Mouse (Mus musculus) lung, postnatal 0 days (tissue): ENCODE measurements around the gene Rpl34. TPM values are rescaled to one million over a fixed set of nuclear protein-coding genes. Genes with fewer than 3 reads are reported as not detected.
A peak's percentile ranks its signal among the peaks of the same experiment; 100 is the strongest.

Source experiments
- ATAC-seq: fragments of 200-750 bp; cut with Nextera tagmentation; 2 replicates; pipeline ENCODE4 v1.8.0; 2017; ENCODE audit warnings: moderate library complexity
- DNase-seq: peaks from one replicate; pipeline ENCODE4 v3.0.0-alpha.2; 2016; ENCODE audit warnings: low spot score
- H3K27ac ChIP-seq: fragments of 300-500 bp; sonication (generic); 2 replicates; pipeline ENCODE4 v1.5.1; 2014; ENCODE audit warnings: antibody characterized with exemption, mild to moderate bottlenecking, low read length, mixed read lengths
- H3K27me3 ChIP-seq: fragments of 300-500 bp; sonication (generic); replicated peaks from 2 replicates; pipeline ENCODE4 v1.6.1; 2014; ENCODE audit warnings: low read length, mixed read lengths; ENCODE audit not compliant: insufficient read depth
- H3K36me3 ChIP-seq: fragments of 300-500 bp; sonication (generic); 2 replicates; pipeline ENCODE4 v1.6.1; 2014; ENCODE audit warnings: low read length, mixed read lengths; ENCODE audit not compliant: insufficient read depth
- H3K4me1 ChIP-seq: fragments of 300-500 bp; sonication (generic); 2 replicates; pipeline ENCODE4 v1.6.1; 2014; ENCODE audit warnings: antibody characterized with exemption, low read depth, low read length, mixed read lengths; ENCODE audit not compliant: insufficient read depth
- H3K4me2 ChIP-seq: fragments of 300-500 bp; sonication (generic); replicated peaks from 2 replicates; pipeline ENCODE4 v1.6.1; 2014; ENCODE audit warnings: low read depth, mild to moderate bottlenecking, low read length, moderate library complexity, mixed read lengths
- H3K4me3 ChIP-seq: fragments of 300-500 bp; sonication (generic); 2 replicates; pipeline ENCODE4 v1.5.1; 2014; ENCODE audit warnings: low read depth, low read length
- H3K9ac ChIP-seq: fragments of 300-500 bp; sonication (generic); replicated peaks from 2 replicates; pipeline ENCODE4 v1.6.1; 2014; ENCODE audit warnings: low read depth, mild to moderate bottlenecking
- H3K9me3 ChIP-seq: fragments of 300-500 bp; sonication (generic); 2 replicates; pipeline ENCODE4 v1.6.1; 2016; ENCODE audit warnings: low read length, mixed read lengths
- CTCF ChIP-seq: IDR thresholded peaks from 2 replicates; pipeline ENCODE4 v1.5.1; 2016; ENCODE audit warnings: antibody characterized with exemption, mild to moderate bottlenecking
- EP300 ChIP-seq: IDR thresholded peaks from 2 replicates; pipeline ENCODE4 v1.6.1; 2016; ENCODE audit warnings: antibody characterized with exemption, mild to moderate bottlenecking, control low read depth
- WGBS: fragments of 180-500 bp; shearing (Covaris S2); extraction: QIAGEN DNeasy Blood & Tissue Kit; methylation state at CpG from one replicate; pipeline ENCODE4 v1.1.7; 2014; 5-methylcytosine and 5-hydroxymethylcytosine counted together
- polyA plus RNA-seq: library from polyadenylated mRNA; unstranded; fragments of >200 nt; fragmentation: Nextera tagmentation; extraction: Ambion mirVana; gene quantifications from 2 replicates; pipeline ENCODE4 v1.2.1, GENCODE M21; 2015

The Rpl34 gene
- polyA plus RNA-seq, 1 experiment from 2014 or later, result 839 TPM

DNA sequence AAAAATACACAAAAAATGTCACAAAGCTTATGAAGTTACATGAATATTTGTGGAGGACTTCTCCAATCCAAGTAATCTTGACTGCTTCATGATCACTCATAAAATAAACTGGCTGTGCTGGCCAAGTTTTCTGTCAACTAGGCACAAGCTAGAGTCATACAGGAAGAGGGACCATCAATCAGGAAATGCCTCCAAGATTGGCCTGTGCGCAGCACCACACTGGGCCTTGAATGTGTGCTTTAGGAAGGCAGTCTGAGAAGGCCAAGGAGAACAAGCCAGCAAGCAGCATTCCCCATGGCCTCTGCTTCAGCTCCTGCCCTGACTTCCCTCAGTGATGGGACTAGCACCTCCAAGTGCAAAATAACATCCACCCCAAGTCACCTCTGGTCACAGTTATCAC lies 3.2 kb downstream of the Rpl34 start:
- WGBS, result 63% methylated on average over 1 of the region's 1 CpGs
- DNase-seq (no peak), ATAC-seq (no peak)
- H3K4me1 ChIP-seq, result no peaks in the 10 kb centered on the region
- no peaks in the 10 kb centered on the region for H3K9me3 ChIP-seq
- no peak overlapping the region for H3K27ac ChIP-seq
- no peak overlapping the region for H3K9ac ChIP-seq
- no peak overlapping the region for H3K4me2 ChIP-seq
- no peak overlapping the region for H3K4me3 ChIP-seq
- no peaks in the 10 kb centered on the region for H3K27me3 ChIP-seq
- TF ChIP-seq CTCF, result no peak
- TF ChIP-seq EP300, result no peak
- peaks cover 14% of the 10 kb centered on the region for H3K36me3 ChIP-seq

DNA sequence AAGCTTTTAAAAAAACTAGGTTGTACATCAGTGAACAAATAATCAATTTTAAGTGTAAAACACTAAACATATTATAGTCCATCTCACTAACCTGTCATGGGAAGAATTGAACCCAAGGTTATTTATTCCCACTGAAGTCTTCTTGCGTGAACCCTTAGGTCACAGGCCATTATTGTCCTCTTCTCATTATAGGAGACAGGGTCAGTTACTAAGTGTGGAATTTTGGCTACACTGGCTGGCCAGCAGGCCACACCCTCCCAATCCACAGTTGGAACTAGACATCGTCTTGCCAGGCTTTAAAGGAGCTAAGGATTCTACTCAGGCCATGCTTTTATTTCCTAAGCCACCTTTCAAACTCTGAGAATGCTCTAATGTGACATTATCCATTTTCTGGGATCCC lies 4.5 kb downstream of the Rpl34 start:
- Histone ChIP-seq H3K27me3 (no peaks in the 10 kb centered on the region), H3K27ac (no peak overlapping the region), H3K4me3 (no peak overlapping the region), H3K36me3 (peaks cover 14% of the 10 kb centered on the region), H3K9ac (no peak overlapping the region), H3K4me2 (no peak overlapping the region), H3K9me3 (no peaks in the 10 kb centered on the region), H3K4me1 (no peaks in the 10 kb centered on the region)
- no peak for ATAC-seq
- 71% methylated on average over 2 of the region's 2 CpGs for WGBS
- DNase-seq, result no peak
- TF ChIP-seq CTCF (no peak), EP300 (no peak)

DNA sequence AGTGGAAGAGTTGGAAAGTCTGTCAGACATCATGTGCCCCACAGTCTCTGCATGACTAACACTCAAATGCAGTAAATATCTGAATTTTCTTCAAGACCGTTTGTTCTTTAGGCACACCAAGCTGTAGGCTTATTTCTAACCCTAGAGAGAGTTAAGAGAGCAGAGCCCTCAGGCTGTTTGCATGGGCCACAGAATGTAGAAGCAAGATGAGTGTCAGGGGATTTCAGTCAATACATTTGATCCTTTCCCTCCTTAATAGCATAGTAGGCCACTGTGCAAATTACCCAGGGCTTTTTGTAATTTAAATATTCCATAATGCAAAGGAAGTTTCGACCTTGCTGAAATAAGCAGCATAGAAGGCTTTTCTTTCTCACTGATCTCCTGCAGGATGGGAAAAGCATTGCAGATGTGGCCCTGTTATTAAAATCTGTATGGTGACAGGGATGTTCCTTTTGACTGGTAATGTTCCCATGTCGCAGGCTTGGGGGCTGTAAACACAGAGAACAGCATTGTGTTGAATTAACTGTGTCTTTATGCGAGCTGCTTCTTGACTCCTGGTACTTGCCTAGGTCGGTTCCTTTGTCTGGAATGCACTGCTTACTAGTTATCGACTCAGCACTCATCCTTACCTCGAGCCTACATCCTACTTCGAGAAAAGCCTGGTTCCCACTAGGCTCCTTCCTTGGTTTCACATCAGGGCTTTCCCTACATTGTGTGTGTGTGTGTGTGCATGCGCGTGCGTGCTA lies 7.3 kb downstream of the Rpl34 start:
- no peak overlapping the region for H3K9ac ChIP-seq
- no peak for ATAC-seq

DNA sequence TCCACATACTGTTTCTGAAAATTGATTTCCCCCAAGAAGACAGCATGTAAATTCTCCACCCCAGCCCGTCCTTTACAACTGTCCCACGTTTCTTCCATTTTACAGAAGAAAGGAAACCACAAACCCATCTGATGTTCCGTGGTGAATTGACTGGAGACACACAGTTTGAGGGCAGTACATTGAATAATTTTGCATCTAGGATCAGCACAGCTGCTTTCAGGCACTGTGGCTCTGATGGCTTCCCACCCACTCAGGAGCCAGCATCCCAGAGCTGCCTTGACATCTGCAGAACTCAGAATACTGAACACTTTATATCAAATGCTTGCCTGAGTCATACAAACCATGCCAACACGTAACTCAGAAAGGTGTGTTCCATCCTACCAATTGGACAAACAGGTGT lies 10.0 kb downstream of the Rpl34 start:
- TF ChIP-seq CTCF (no peak), EP300 (no peak)
- WGBS, result 80% methylated on average over 4 of the region's 4 CpGs
- DNase-seq, result no peak
- Histone ChIP-seq H3K36me3 (no peaks in the 10 kb centered on the region), H3K4me1 (no peaks in the 10 kb centered on the region), H3K27me3 (no peaks in the 10 kb centered on the region), H3K4me3 (no peak overlapping the region), H3K27ac (no peak overlapping the region), H3K9me3 (no peaks in the 10 kb centered on the region), H3K4me2 (no peak overlapping the region), H3K9ac (no peak overlapping the region)
- ATAC-seq, result no peak

More for the DNA sequence above, 7.3 kb downstream of the Rpl34 start:
- peaks cover 8% of the 10 kb centered on the region for H3K36me3 ChIP-seq
- H3K4me1 ChIP-seq, result no peaks in the 10 kb centered on the region
- no peak overlapping the region for H3K27ac ChIP-seq
- H3K4me2 ChIP-seq, result no peak overlapping the region
- no peaks in the 10 kb centered on the region for H3K27me3 ChIP-seq
- no peak overlapping the region for H3K4me3 ChIP-seq
- 67% methylated on average over 11 of the region's 11 CpGs for WGBS
- H3K9me3 ChIP-seq, result no peaks in the 10 kb centered on the region
- TF ChIP-seq CTCF (no peak), EP300 (no peak)
- DNase-seq, result no peak

DNA sequence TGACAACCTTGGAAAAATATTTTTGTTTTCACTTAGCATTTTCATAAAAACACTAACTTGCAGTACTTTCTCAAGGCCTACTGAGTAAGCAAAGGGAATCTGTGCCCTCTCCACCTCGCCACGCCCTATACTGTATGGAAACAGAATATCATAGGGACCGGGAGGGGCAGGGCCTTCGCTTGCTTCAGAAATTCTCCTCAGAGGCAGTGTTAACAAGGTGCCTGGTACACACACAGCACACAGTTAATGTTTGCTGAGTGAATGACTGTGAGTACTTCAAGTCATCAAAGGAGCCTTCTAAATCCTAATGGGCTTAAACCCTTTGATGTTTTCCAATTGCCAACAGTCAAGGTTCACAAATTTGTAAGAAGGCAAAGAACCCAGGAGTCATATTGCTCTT lies 11.3 kb downstream of the Rpl34 start:
- 59% methylated on average over 4 of the region's 4 CpGs for WGBS

DNA sequence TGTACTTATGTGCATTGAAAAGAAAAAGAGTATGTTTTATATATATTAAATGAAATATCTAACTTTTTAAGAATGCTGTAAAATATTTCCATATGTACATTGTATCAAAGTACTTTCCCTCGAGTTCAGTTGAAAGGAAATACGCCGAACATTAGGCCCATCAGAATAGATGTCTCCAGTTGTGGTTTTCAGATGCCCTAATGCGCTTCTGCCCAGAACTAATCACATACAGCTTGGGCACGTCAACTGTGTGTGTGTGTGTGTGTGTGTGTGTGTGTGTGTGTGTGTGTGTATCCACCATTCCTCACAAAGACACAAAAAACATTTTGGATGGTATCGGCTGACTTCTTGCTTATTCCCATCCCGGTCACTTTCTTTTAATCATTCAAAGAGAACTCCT lies 13.6 kb downstream of the Rpl34 start:
- ATAC-seq, result no peak
- TF ChIP-seq EP300 (no peak), CTCF (no peak)
- H3K4me3 ChIP-seq, result no peak overlapping the region
- H3K4me2 ChIP-seq, result no peak overlapping the region
- DNase-seq, result no peak
- WGBS, result 83% methylated on average over 7 of the region's 7 CpGs
- no peak overlapping the region for H3K27ac ChIP-seq
- no peaks in the 10 kb centered on the region for H3K9me3 ChIP-seq
- H3K27me3 ChIP-seq, result no peaks in the 10 kb centered on the region
- H3K9ac ChIP-seq, result no peak overlapping the region
- no peaks in the 10 kb centered on the region for H3K36me3 ChIP-seq
- H3K4me1 ChIP-seq, result no peaks in the 10 kb centered on the region

More for the DNA sequence above, 11.3 kb downstream of the Rpl34 start:
- no peaks in the 10 kb centered on the region for H3K36me3 ChIP-seq
- TF ChIP-seq EP300 (no peak), CTCF (no peak)
- H3K27ac ChIP-seq, result no peak overlapping the region
- H3K4me3 ChIP-seq, result no peak overlapping the region
- no peaks in the 10 kb centered on the region for H3K9me3 ChIP-seq
- 0 out of 2 replicates have a peak, but pooled peaks have one; percentile 25 for ATAC-seq
- H3K9ac ChIP-seq, result no peak overlapping the region
- DNase-seq, result no peak
- no peaks in the 10 kb centered on the region for H3K27me3 ChIP-seq
- H3K4me1 ChIP-seq, result no peaks in the 10 kb centered on the region
- no peak overlapping the region for H3K4me2 ChIP-seq
